Mouse (Mus musculus) kidney, embryonic 14.5 days (tissue): ENCODE data around the gene Olfr1024. TPM values are rescaled to one million over a fixed set of nuclear protein-coding genes. Genes with fewer than 3 reads are reported as not detected.

Experiments used
- ATAC-seq: fragments of 200-750 bp; cut with Nextera tagmentation; 2 replicates; pipeline ENCODE4 v1.8.0; 2017; ENCODE audit warnings: moderate number of reproducible peaks, mild to moderate bottlenecking, moderate TSS enrichment, moderate library complexity; ENCODE audit not compliant: low FRiP score, low TSS enrichment
- H3K27ac ChIP-seq: fragments of 300-500 bp; sonication (generic); 2 replicates; pipeline ENCODE4 v1.5.1; 2014; ENCODE audit warnings: low read depth, mild to moderate bottlenecking, low read length, moderate library complexity, mixed read lengths
- H3K27me3 ChIP-seq: fragments of 300-500 bp; sonication (generic); 2 replicates; pipeline ENCODE4 v1.6.1; 2014; ENCODE audit warnings: mild to moderate bottlenecking, low read length; ENCODE audit not compliant: control insufficient read depth, insufficient read depth
- H3K36me3 ChIP-seq: fragments of 300-500 bp; sonication (generic); 2 replicates; pipeline ENCODE4 v1.6.1; 2014; ENCODE audit warnings: low read length, mixed read lengths; ENCODE audit not compliant: control insufficient read depth, insufficient read depth
- H3K4me1 ChIP-seq: fragments of 300-500 bp; sonication (generic); 2 replicates; pipeline ENCODE4 v1.6.1; 2014; ENCODE audit warnings: low read length, mixed read lengths; ENCODE audit not compliant: control insufficient read depth, insufficient read depth
- H3K4me2 ChIP-seq: fragments of 300-500 bp; sonication (generic); replicated peaks from 2 replicates; pipeline ENCODE4 v1.6.1; 2014; ENCODE audit warnings: low read depth, mild to moderate bottlenecking, low read length
- H3K4me3 ChIP-seq: fragments of 300-500 bp; sonication (generic); 2 replicates; pipeline ENCODE4 v1.5.1; 2014; ENCODE audit warnings: mild to moderate bottlenecking, low read length
- H3K9ac ChIP-seq: fragments of 300-500 bp; sonication (generic); 2 replicates; pipeline ENCODE4 v1.6.1; 2014; ENCODE audit warnings: low read depth, mild to moderate bottlenecking, low read length, moderate library complexity
- H3K9me3 ChIP-seq: fragments of 300-500 bp; sonication (generic); 2 replicates; pipeline ENCODE4 v1.6.1; 2016; ENCODE audit warnings: low read length; ENCODE audit not compliant: control insufficient read depth
- WGBS: fragments of 180-500 bp; shearing (Covaris S2); extraction: QIAGEN DNeasy Blood & Tissue Kit; methylation state at CpG from one replicate; pipeline ENCODE4 v1.1.7; 2014; 5-methylcytosine and 5-hydroxymethylcytosine counted together
- polyA plus RNA-seq: library from polyadenylated mRNA; unstranded; fragments of >200 nt; fragmentation: Nextera tagmentation; extraction: Ambion mirVana; gene quantifications from 2 replicates; pipeline ENCODE4 v1.2.1, GENCODE M21; 2014

Gene Olfr1024
- polyA plus RNA-seq = not detected in 2 replicates

DNA sequence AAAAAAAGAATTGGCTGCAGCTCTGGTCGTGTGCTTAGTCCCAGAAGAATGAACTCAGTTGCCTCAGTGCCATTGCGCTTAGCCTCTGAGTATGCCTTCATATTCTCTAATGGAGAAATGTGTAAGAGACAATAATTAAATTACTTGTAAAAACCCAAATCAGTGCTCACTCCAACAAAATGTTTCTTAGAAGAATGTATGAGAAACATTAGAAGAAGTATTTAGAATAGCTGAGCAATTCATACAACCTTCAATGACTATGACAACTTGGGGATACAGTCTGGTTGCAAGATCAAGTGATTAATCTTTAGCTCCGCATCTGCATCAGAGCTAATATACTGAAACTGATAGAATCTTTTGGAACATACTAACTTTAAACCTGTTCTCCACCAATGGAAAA is at the start of gene Olfr1024:
Gene Olfr1024, minus strand, starts transcription at position 101 of the 400 bp plus-strand sequence.
- Histone ChIP-seq H3K4me3 (no peak within 1 kb of the TSS), H3K36me3 (no peaks in the 10 kb centered on the region), H3K27ac (no peak within 1 kb of the TSS), H3K4me2 (no peak within 1 kb of the TSS), H3K9ac (no peak within 1 kb of the TSS), H3K27me3 (no peaks in the 10 kb centered on the region), H3K9me3 (0 out of 2 replicates have a peak, but pooled peaks cover 1% of the 10 kb centered on the region), H3K4me1 (no peaks in the 10 kb centered on the region)
- 85% methylated on average over 3 of the region's 3 CpGs for WGBS
- ATAC-seq = no peak

DNA sequence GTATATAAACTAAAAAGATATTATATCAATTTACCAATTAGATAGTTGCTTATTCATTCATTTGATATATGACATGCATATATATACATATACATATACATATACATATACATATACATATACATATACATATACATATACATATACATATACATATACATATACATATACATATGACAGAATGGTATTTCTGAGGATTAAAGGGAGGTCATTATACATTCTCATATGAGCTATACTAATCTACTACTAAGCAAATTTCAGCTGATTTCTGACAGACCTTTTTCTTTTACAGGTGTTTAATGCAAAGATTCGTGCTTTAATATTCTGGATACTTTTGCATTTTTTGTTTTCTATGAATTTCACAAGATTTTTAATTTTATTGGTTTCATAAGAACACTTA is 45.3 kb upstream of the Olfr1024 start, which contains the start of gene Olfr1028:
Gene Olfr1028, plus strand, starts transcription at position 301 of the 400 bp plus-strand sequence.
- Histone ChIP-seq H3K4me1 (no peaks in the 10 kb centered on the region), H3K27me3 (no peaks in the 10 kb centered on the region), H3K27ac (no peak within 1 kb of the TSS), H3K4me3 (no peak within 1 kb of the TSS), H3K9me3 (no peaks in the 10 kb centered on the region), H3K36me3 (no peaks in the 10 kb centered on the region), H3K4me2 (no peak within 1 kb of the TSS), H3K9ac (no peak within 1 kb of the TSS)
- ATAC-seq = no peak
- WGBS = 81% methylated on average over 1 of the region's 1 CpGs

GRCm38 (mm10) chr2:85921258-85921657 is 16.4 kb upstream of the Olfr1024 start, which contains the start of gene Olfr1026:
Olfr1026 (plus strand) TSS chr2:85921558.
- H3K9ac ChIP-seq = no peak within 1 kb of the TSS
- H3K27ac ChIP-seq = no peak within 1 kb of the TSS
- no peaks in the 10 kb centered on the region for H3K27me3 ChIP-seq
- no peaks in the 10 kb centered on the region for H3K36me3 ChIP-seq
- no peaks in the 10 kb centered on the region for H3K4me1 ChIP-seq
- H3K4me2 ChIP-seq = no peak within 1 kb of the TSS
- H3K9me3 ChIP-seq = no peaks in the 10 kb centered on the region
- 92% methylated on average over 3 of the region's 3 CpGs for WGBS
- no peak within 1 kb of the TSS for H3K4me3 ChIP-seq
- no peak for ATAC-seq

GRCm38 (mm10) chr2:85914893-85915292 is 10.0 kb upstream of the Olfr1024 start, which contains the start of gene Olfr1025-ps1:
Olfr1025-ps1 (plus strand) TSS chr2:85915193.
- H3K9ac ChIP-seq = no peak within 1 kb of the TSS
- no peaks in the 10 kb centered on the region for H3K36me3 ChIP-seq
- no peak within 1 kb of the TSS for H3K27ac ChIP-seq
- no peak within 1 kb of the TSS for H3K4me2 ChIP-seq
- no peaks in the 10 kb centered on the region for H3K27me3 ChIP-seq
- no peak for ATAC-seq
- H3K9me3 ChIP-seq = no peaks in the 10 kb centered on the region
- 64% methylated on average over 1 of the region's 1 CpGs for WGBS
- no peaks in the 10 kb centered on the region for H3K4me1 ChIP-seq
- H3K4me3 ChIP-seq = no peak within 1 kb of the TSS

GRCm38 (mm10) chr2:85913197-85913596 is 8.3 kb upstream of the Olfr1024 start:
- H3K4me1 ChIP-seq = no peaks in the 10 kb centered on the region
- H3K27me3 ChIP-seq = no peaks in the 10 kb centered on the region
- no peak overlapping the region for H3K9ac ChIP-seq
- ATAC-seq = no peak
- no peak overlapping the region for H3K27ac ChIP-seq
- no peak overlapping the region for H3K4me2 ChIP-seq
- no peaks in the 10 kb centered on the region for H3K9me3 ChIP-seq
- H3K4me3 ChIP-seq = no peak overlapping the region
- H3K36me3 ChIP-seq = no peaks in the 10 kb centered on the region

- ATAC-seq = no peak
- Histone ChIP-seq H3K27ac (no peak within 1 kb of the TSS), H3K4me1 (no peaks in the 10 kb centered on the region), H3K4me2 (no peak within 1 kb of the TSS), H3K27me3 (no peaks in the 10 kb centered on the region), H3K9ac (no peak within 1 kb of the TSS), H3K9me3 (no peaks in the 10 kb centered on the region), H3K4me3 (no peak within 1 kb of the TSS), H3K36me3 (no peaks in the 10 kb centered on the region)
- WGBS = 77% methylated on average over 2 of the region's 2 CpGs
Observed at GRCm38 (mm10) chr2:85885340-85885739, 19.5 kb downstream of the Olfr1024 start, which contains the start of gene Olfr1023. Olfr1023 (plus strand) TSS chr2:85885640.

DNA sequence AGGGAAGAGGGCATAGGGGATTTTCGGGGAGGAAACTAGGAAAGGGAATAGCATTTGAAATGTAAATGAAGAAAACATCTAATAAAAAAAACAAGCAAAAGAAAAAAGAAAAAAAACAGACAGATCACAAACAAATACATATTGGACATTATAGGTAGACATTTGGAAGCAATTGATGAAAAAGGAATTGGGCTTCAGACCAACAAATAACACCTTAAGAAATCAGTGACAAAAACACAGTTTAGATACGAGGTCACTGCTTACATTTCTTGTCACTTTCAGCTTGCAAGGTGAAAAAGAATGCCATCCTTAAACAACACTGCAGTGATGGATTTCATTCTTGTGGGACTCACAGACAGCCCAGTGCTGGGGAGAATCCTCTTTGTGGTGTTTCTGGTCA is 36.6 kb downstream of the Olfr1024 start, which contains the start of gene Olfr1022:
Gene Olfr1022, plus strand, starts transcription at position 301 of the 400 bp plus-strand sequence.
- Histone ChIP-seq H3K9ac (no peak within 1 kb of the TSS), H3K4me3 (no peak within 1 kb of the TSS), H3K4me1 (no peaks in the 10 kb centered on the region), H3K27me3 (no peaks in the 10 kb centered on the region), H3K4me2 (no peak within 1 kb of the TSS), H3K9me3 (no peaks in the 10 kb centered on the region), H3K36me3 (no peaks in the 10 kb centered on the region), H3K27ac (no peak within 1 kb of the TSS)
- ATAC-seq = no peak
- 56% methylated on average over 2 of the region's 2 CpGs for WGBS

Other genes with a start within 250 kb of the Olfr1024 start
- gene Olfr154, start 240.6 kb downstream of the Olfr1024 start, polyA plus RNA-seq = not detected in 2 replicates
- not detected in 2 replicates for gene Olfr1006, start 226.3 kb downstream of the Olfr1024 start, polyA plus RNA-seq
- not detected in 2 replicates for gene Olfr1008, start 215.6 kb downstream of the Olfr1024 start, polyA plus RNA-seq
- not detected in 2 replicates for gene Olfr1009, start 189.6 kb downstream of the Olfr1024 start, polyA plus RNA-seq
- gene Olfr1012, start 142.3 kb downstream of the Olfr1024 start, polyA plus RNA-seq = not detected in 2 replicates
- not detected in 2 replicates for gene Olfr1013, start 138.0 kb downstream of the Olfr1024 start, polyA plus RNA-seq
- not detected in 2 replicates for gene Olfr1014, start 132.3 kb downstream of the Olfr1024 start, polyA plus RNA-seq
- not detected in 2 replicates for gene Olfr1015, start 123.0 kb downstream of the Olfr1024 start, polyA plus RNA-seq
- not detected in 2 replicates for gene Olfr1016, start 102.5 kb downstream of the Olfr1024 start, polyA plus RNA-seq
- gene Olfr1018, start 86.6 kb downstream of the Olfr1024 start, polyA plus RNA-seq = not detected in 2 replicates
- not detected in 2 replicates for gene Olfr1019, start 59.6 kb downstream of the Olfr1024 start, polyA plus RNA-seq
- gene Olfr1020, start 58.0 kb downstream of the Olfr1024 start, polyA plus RNA-seq = not detected in 2 replicates
- not detected in 2 replicates for gene Olfr1022, start 36.5 kb downstream of the Olfr1024 start, polyA plus RNA-seq
- gene Olfr1023, start 19.4 kb downstream of the Olfr1024 start, polyA plus RNA-seq = not detected in 2 replicates
- not detected in 2 replicates for gene Olfr1025-ps1, start 10.1 kb upstream of the Olfr1024 start, polyA plus RNA-seq
- gene Olfr1026, start 16.5 kb upstream of the Olfr1024 start, polyA plus RNA-seq = not detected in 2 replicates
- gene Olfr1028, start 45.4 kb upstream of the Olfr1024 start, polyA plus RNA-seq = not detected in 2 replicates
- gene Olfr1029, start 68.8 kb upstream of the Olfr1024 start, polyA plus RNA-seq = not detected in 2 replicates
- not detected in 2 replicates for gene Olfr1030, start 74.2 kb upstream of the Olfr1024 start, polyA plus RNA-seq
- gene Olfr1031, start 85.3 kb upstream of the Olfr1024 start, polyA plus RNA-seq = not detected in 2 replicates
- gene Olfr1032, start 100.5 kb upstream of the Olfr1024 start, polyA plus RNA-seq = not detected in 2 replicates
- gene Olfr1033, start 115.6 kb upstream of the Olfr1024 start, polyA plus RNA-seq = 1.3 and 3.2 TPM in 2 replicates
- gene Olfr1034, start 140.8 kb upstream of the Olfr1024 start, polyA plus RNA-seq = 0.17 TPM in 1 of 2 replicates, not detected in the other
- gene Olfr1036, start 168.9 kb upstream of the Olfr1024 start, polyA plus RNA-seq = not detected in 2 replicates
- gene Olfr1037, start 182.3 kb upstream of the Olfr1024 start, polyA plus RNA-seq = not detected in 2 replicates
- not detected in 2 replicates for gene Olfr1039, start 230.9 kb upstream of the Olfr1024 start, polyA plus RNA-seq
- gene Olfr1040, start 241.7 kb upstream of the Olfr1024 start, polyA plus RNA-seq = not detected in 2 replicates